Mouse (Mus musculus) stomach, postnatal 0 days (tissue): ENCODE measurements around the gene Plcb3.

Experiments used
- CTCF ChIP-seq: IDR thresholded peaks from 2 replicates; pipeline ENCODE4 v1.5.1; 2016; ENCODE audit warnings: antibody characterized with exemption, low read depth, mild to moderate bottlenecking, moderate library complexity
- EP300 ChIP-seq: optimal IDR thresholded peaks from 2 replicates; pipeline ENCODE3; 2016; ENCODE audit warnings: antibody characterized with exemption

DNA sequence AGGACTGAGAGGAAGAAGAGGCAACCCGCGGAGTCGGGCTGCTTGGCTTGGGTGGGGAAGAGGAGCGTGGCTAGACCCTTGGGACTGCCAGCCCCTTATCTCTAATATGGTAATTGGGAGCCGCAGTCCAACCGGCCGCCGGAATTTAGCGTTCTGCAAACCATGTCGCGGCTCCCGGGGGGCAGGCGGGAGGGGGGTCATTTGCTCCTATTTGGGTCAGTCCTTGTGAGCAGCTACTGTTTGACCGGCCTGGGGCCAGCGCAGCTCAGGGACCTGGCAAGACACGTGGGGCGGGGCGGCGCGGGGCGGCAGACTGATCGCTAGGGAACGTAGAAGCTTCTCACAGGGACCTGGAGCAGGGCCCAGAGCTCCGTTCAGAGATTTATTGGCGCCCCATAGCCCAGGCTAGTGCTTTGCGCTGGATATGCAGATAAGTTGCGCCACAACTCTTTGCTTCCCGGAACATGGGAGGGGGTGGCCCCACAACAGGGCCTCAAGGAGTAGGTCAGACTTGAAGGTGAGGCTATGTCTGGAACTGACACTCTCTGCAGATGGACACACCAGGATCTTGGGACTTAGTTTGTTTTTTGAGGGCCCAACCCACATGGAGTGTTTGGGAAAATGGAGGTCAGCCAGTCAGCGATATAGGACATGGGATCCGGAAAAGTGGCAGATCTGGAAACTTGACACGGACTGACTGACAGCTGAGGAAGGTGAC, 24.1 kb downstream of the Plcb3 start:
- no peak for TF ChIP-seq CTCF
- no peak for TF ChIP-seq EP300
